Mouse (Mus musculus) c-Kit-negative CD71-positive TER-119-positive erythroid progenitor cells, embryonic 14.5 days (primary cell): ENCODE measurements around the gene Ryr1.

Experiments
- DNase-seq: peaks from one replicate; pipeline ENCODE4 v3.0.0-alpha.2; 2013; ENCODE audit warnings: low read depth, low spot score

Gene Ryr1

GRCm38 (mm10) chr7:28961927-28962670, 162.9 kb downstream of the Ryr1 start, which contains the start of gene Actn4:
Actn4 (minus strand) TSS chr7:28962340.
- DNase-seq, result peak; percentile 99

- DNase-seq, result no peak
These were observed 163.4 kb downstream of the Ryr1 start for GRCm38 (mm10) chr7:28961584-28961926.

DNA sequence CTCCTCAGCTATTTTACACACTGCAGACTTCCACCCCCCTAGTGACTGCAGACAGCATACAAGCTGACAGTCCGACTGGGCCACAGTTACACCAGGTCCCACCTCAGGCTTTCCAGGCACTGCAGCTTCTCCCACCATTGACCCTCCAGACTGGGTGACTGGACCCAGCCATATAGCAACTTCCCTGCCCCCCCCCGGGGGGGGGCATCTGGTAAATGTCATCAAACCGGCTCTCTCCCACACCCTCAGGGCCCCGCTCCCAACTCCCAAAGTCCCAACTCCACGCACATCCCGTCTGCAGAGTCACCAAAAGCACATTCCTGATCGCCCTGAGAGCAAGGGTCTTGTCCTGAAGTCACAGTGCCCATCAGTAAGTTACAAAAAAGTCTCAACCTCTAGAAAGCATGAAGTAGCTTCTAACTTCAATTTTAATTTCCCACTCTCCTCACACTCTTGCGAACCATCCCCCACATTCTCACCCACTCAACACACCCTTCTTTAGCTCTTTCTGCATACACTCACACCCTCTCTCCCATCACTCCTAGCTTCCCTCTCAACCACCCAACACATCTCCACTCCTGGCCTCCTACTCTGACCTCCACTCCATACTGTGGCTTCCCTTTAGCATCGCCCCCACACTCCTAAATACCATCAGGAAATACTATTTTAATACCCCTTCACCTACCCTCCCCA, 164.5 kb downstream of the Ryr1 start:
- DNase-seq, result no peak

DNA sequence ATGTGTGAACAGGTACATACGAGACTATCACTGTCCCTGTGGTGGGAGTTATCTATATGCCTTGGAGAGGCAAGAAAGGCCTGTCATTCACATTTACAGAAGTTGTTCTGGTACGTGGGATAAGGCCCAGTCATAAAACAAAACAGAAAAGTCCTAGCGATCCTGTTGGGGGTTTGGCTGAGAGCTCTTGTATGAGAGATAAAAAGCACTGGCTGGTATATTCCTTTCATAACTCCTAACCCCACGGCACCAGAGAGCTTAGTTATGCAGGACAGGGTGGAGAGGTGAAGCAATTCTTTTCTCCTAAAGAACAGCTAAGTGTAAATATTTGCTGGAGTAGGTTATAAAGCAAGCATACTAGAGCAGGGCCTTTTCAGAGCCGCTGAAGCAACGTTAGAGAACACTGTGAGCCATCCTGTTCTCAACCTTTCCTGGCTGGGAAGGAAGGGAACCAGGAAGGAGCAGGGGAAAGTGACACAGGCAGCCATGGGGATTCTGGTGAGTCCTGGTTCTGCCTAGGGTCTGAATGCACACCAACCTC, 165.4 kb downstream of the Ryr1 start:
- DNase-seq, result no peak

GRCm38 (mm10) chr7:28958770-28959169, 166.2 kb downstream of the Ryr1 start:
- no peak for DNase-seq

- no peak for DNase-seq
These were observed 166.8 kb downstream of the Ryr1 start for GRCm38 (mm10) chr7:28957997-28958725.

- no peak for DNase-seq
These were observed 167.7 kb downstream of the Ryr1 start for GRCm38 (mm10) chr7:28957286-28957685.

DNA sequence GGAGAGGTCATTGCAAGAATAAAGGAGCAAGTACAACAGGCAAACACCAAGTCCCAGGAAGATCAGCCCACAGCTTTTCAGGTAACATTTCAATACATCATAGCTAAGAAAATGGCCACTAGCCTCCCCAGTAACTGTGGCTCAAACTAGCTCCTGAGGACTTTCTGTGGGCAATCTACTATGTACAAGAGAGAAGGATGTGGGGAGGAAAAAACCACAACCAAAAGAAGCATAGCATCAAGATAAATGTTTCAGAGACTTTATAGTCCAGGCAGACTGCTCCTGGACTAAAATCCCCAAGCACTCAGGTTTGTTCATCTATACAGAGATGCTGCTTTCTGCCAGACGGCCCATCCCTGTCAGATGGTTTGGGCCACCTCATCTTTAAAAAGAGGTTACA, 168.7 kb downstream of the Ryr1 start:
- no peak for DNase-seq

DNA sequence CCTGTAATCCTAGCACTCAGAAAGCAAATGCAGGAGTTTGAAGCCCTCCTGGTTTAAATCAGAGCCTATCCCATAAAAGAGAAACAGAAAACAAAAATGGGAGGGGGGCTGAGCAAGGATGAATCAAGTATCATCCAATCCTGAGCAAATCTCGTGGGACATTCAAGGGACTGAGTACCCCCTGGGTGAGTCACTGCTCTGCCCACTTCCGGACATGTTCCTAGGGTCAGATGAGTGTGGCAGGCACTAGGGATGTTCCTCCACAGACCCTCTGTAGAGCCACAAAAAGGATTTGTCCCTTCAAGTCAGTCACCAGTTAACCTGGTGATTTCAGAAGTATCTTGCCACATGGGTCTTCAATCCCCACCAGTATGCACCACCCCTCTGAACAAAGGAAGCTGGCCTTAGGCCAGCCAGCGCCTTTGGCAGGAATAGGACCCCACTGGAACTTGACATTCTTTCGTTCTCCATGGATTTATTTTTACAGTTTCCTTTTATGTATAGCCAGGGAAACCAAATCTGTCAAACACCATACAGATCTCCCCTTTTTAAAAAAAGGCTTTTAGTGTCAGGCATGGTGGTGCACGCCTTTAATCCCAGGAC, 169.6 kb downstream of the Ryr1 start:
- DNase-seq, result no peak

- no peak for DNase-seq
These were observed 170.2 kb downstream of the Ryr1 start for GRCm38 (mm10) chr7:28954773-28955172.

GRCm38 (mm10) chr7:28953476-28954376, 171.3 kb downstream of the Ryr1 start:
- peak; percentile 51 for DNase-seq
